In the genomic region with DNA sequence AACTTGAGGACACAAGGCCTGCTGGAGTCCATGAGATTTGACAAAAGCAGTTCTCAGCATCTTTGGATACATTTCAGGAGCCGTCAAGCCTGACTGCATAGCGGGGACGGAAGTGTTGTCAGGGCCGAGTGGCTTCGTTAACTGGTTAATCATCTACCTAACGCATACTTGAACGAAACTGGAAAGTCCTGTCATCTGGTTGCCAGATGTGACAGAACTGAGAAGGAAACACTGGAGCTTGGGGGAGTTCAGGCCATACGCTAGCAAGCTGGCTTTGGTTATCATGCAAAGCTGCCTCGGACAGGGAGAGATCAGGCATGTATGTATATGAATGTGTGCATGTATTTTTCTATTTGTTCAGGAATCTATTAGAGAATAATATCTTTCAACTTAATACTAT, we compare ENCODE assay signal across 11 mouse cellular contexts. TPM values are rescaled to one million over a fixed set of nuclear protein-coding genes. Genes with fewer than 3 reads are reported as not detected.
A peak's percentile ranks its signal among the peaks of the same experiment; 100 is the strongest.
DNase-seq lines count a peak whose midpoint lies in the region; ATAC-seq lines count a peak whose summit lies in the region.
"Had no signal": no experiment of that assay in that cellular context is flagged by ENCODE, and none has a peak within 500 bp of the region (broad histone marks: within the 10 kb centered on the region; RNA-seq: fewer than 3 reads in every experiment).

No protein-coding gene starts in this region.

- DNase-seq in embryo, embryonic 10.5 days (ENCODE audit: low spot score) = peak; percentile 81
- DNase-seq in hindlimb bud, embryonic 11.5 days (ENCODE audit: extremely low spot score, low read depth, low spot score) = peak; percentile 95
- DNase-seq in kidney, postnatal 14 days = peak; percentile 73
- peak; percentile 51 for DNase-seq in lung, postnatal 25 days (ENCODE audit: low spot score)
- DNase-seq in gastrocnemius, postnatal 4 days (ENCODE audit: low spot score in 2 of 2) = no peak
- DNase-seq in B cell, adult 2 months = no peak
- DNase-seq in ovary, postnatal 10 days (ENCODE audit: low spot score) = no peak
- DNase-seq: gastrocnemius, adult 2 months; heart, postnatal 10 days; right cerebral cortex, postnatal 25 days had no signal

- ATAC-seq in megakaryocyte progenitor cell, adult 5-6 weeks (replicated peaks; ENCODE audit: poor library complexity) = no peak

RNA-seq across cellular contexts. Expression of gene Ubl3, which starts 45.8 kb away (rescaled TPM):
- total RNA-seq in gastrocnemius, postnatal 4 days (2021) = 10 to 100 TPM; 82.3 to 92.1 TPM
- total RNA-seq in megakaryocyte progenitor cell, adult 5-6 weeks (2015) = 23.5 and 26.2 TPM in 2 replicates
- 33.2 and 37.4 TPM in 2 replicates for total RNA-seq in megakaryocyte progenitor cell, adult 5-6 weeks (2017)

Comparison
In these comparisons a context has a peak if more than half of its experiments do, and no peak if none do; other contexts are left out.
1. DNase-seq: peak in embryo, embryonic 10.5 days (single experiment), hindlimb bud, embryonic 11.5 days (single experiment), kidney, postnatal 14 days (single experiment) and lung, postnatal 25 days (single experiment); none in gastrocnemius, postnatal 4 days (0 of 2), B cell, adult 2 months (0 of 2) and ovary, postnatal 10 days (single experiment).